Mouse (Mus musculus) cerebellum, adult 9-10 months (tissue): ENCODE results near the gene Dnajc8.
"Not testable (repeated sequence)": the region's sequence is repeated elsewhere in the genome, so short reads cannot be mapped to it uniquely, and the experiment has no call there.

Experiments used
- DNase-seq: peaks from one replicate; pipeline ENCODE4 v3.0.0; 2022

Dnajc8 gene

GRCm38 (mm10) chr4:132515369-132516155, 19.8 kb upstream of the Dnajc8 start:
- peak; percentile 93 for DNase-seq

- no peak for DNase-seq
These were observed 17.3 kb upstream of the Dnajc8 start for GRCm38 (mm10) chr4:132518066-132518465.

- DNase-seq, result no peak
These were observed 16.2 kb upstream of the Dnajc8 start for GRCm38 (mm10) chr4:132519188-132519587.

GRCm38 (mm10) chr4:132524321-132524741, 11.0 kb upstream of the Dnajc8 start:
- DNase-seq, result no peak

- no peak for DNase-seq
These were observed 10.5 kb upstream of the Dnajc8 start for GRCm38 (mm10) chr4:132524808-132525207.

GRCm38 (mm10) chr4:132526678-132527077, 8.7 kb upstream of the Dnajc8 start:
- no peak for DNase-seq

GRCm38 (mm10) chr4:132527917-132528522, 7.3 kb upstream of the Dnajc8 start:
- DNase-seq, result no peak

GRCm38 (mm10) chr4:132529344-132529743, 6.0 kb upstream of the Dnajc8 start:
- DNase-seq, result no peak

- DNase-seq, result no peak
These were observed 5.1 kb upstream of the Dnajc8 start for GRCm38 (mm10) chr4:132530033-132530804.

GRCm38 (mm10) chr4:132532496-132532895, 2.9 kb upstream of the Dnajc8 start:
- peak; percentile 52 for DNase-seq

GRCm38 (mm10) chr4:132532981-132533916, 2.1 kb upstream of the Dnajc8 start, which contains the start of gene Atpif1:
TSS of gene Atpif1 (minus strand) at chr4:132533659.
- DNase-seq, result peak; percentile 89

GRCm38 (mm10) chr4:132539481-132539880, 4.1 kb downstream of the Dnajc8 start:
- DNase-seq, result no peak

GRCm38 (mm10) chr4:132541413-132541812, 6.1 kb downstream of the Dnajc8 start:
- no peak for DNase-seq

- DNase-seq, result no peak
These were observed 7.4 kb downstream of the Dnajc8 start for GRCm38 (mm10) chr4:132542724-132543123.

- peak; percentile 73 for DNase-seq
These were observed 10.5 kb downstream of the Dnajc8 start for GRCm38 (mm10) chr4:132545851-132546250.

- DNase-seq, result no peak
These were observed 18.9 kb downstream of the Dnajc8 start for GRCm38 (mm10) chr4:132554221-132554620.

- no peak for DNase-seq
These were observed 19.3 kb downstream of the Dnajc8 start for GRCm38 (mm10) chr4:132554653-132555052.

- DNase-seq, result not testable (repeated sequence)
These were observed 20.2 kb downstream of the Dnajc8 start for GRCm38 (mm10) chr4:132555550-132555949.

- DNase-seq, result no peak
These were observed 27.9 kb downstream of the Dnajc8 start for GRCm38 (mm10) chr4:132563261-132563660.

- DNase-seq, result no peak
These were observed 28.6 kb downstream of the Dnajc8 start, which contains the start of gene Ptafr for GRCm38 (mm10) chr4:132563965-132564364. TSS of gene Ptafr (plus strand) at chr4:132564067.

GRCm38 (mm10) chr4:132565089-132565747, 29.9 kb downstream of the Dnajc8 start:
- no peak for DNase-seq

GRCm38 (mm10) chr4:132567361-132567779, 32.0 kb downstream of the Dnajc8 start:
- no peak for DNase-seq
